Mouse (Mus musculus): ENCODE measurements around the gene Pank3. TPM values are rescaled to one million over a fixed set of nuclear protein-coding genes. Genes with fewer than 3 reads are reported as not detected.

Pank3 gene
- total RNA-seq (2012; rRNA removed), result 18.7 and 20.7 TPM in 2 replicates
- 10 to 100 TPM; 12.0 to 19.6 TPM for polyA plus RNA-seq (2012; ENCODE audit: insufficient read depth in 1 of 2, insufficient read length in 2 of 2, low read depth in 1 of 2, low replicate concordance in 2 of 2, missing spikeins in 1 of 2)

- Histone ChIP-seq H3K27ac (ENCODE audit: control insufficient read depth, low read depth, low read length) (peak within 1 kb of the TSS; percentile 81), H3K4me1 (ENCODE audit: control insufficient read depth in 1 of 2, insufficient read depth in 2 of 2, low read length in 2 of 2) (peaks cover 2 to 17% of the 10 kb centered on the region in 2 experiments)
- TF ChIP-seq NELFE (IDR thresholded peaks at IDR 0.05; ENCODE audit: low read depth, low read length) (peak; percentile 71), POLR2AphosphoS2 (IDR thresholded peaks at IDR 0.05; ENCODE audit: low read length) (peak; percentile 46; the same call in 1 of the 2 replicates), RCOR1 (IDR thresholded peaks at IDR 0.05; ENCODE audit: low read depth, low read length) (no peak), MAX (IDR thresholded peaks at IDR 0.05; ENCODE audit: low read length) (peak; percentile 86), SMC3 (IDR thresholded peaks at IDR 0.05; ENCODE audit: low read depth, low read length) (no peak), ETS1 (IDR thresholded peaks at IDR 0.05; ENCODE audit: low read depth, low read length) (no peak), ZKSCAN1 (IDR thresholded peaks at IDR 0.05; ENCODE audit: low read depth, low read length) (no peak), CHD1 (IDR thresholded peaks at IDR 0.05; ENCODE audit: low read depth, low read length) (no peak), MYC (IDR thresholded peaks at IDR 0.05; ENCODE audit: low read depth, low read length) (peak; percentile 65; the same call in 1 of the 2 replicates), SIN3A (IDR thresholded peaks at IDR 0.05; ENCODE audit: low read length) (peak; percentile 90), EP300 (IDR thresholded peaks at IDR 0.05; ENCODE audit: low read depth in 1 of 2, low read length in 2 of 2) (no peak), MYB (IDR thresholded peaks at IDR 0.05; ENCODE audit: low read depth, low read length) (no peak), CTCF (IDR thresholded peaks at IDR 0.05 in 2 of 3, conservative IDR thresholded peaks at IDR 0.05 in 1 of 3; ENCODE audit: control insufficient read depth in 1 of 3, insufficient read depth in 1 of 3, low read depth in 2 of 3, low read length in 3 of 3, poor library complexity in 1 of 3, severe bottlenecking in 1 of 3) (0 out of 6 replicates have a peak, but pooled peaks of 1 of the 3 experiments have one; percentile 3), GABPA (IDR thresholded peaks at IDR 0.05; ENCODE audit: low read depth, low read length) (no peak; the same call in 1 of the 2 replicates), TCF12 (IDR thresholded peaks at IDR 0.05; ENCODE audit: low read depth, low read length) (peak; percentile 80), BHLHE40 (IDR thresholded peaks at IDR 0.05; ENCODE audit: borderline replicate concordance, low read depth, low read length) (no peak), ZMIZ1 (IDR thresholded peaks at IDR 0.05; ENCODE audit: low read depth, low read length) (no peak; the same call in 1 of the 2 replicates), JUND (IDR thresholded peaks at IDR 0.05; ENCODE audit: low read depth, low read length) (no peak), MAFK (IDR thresholded peaks at IDR 0.05; ENCODE audit: borderline replicate concordance, low read depth, low read length) (no peak), USF2 (IDR thresholded peaks at IDR 0.05; ENCODE audit: borderline replicate concordance in 1 of 2, insufficient read depth in 1 of 2, low read depth in 1 of 2, low read length in 2 of 2) (peak; percentile 44 to 85; a peak in 3 of 4 replicates), HCFC1 (IDR thresholded peaks at IDR 0.05; ENCODE audit: low read depth, low read length) (peak; percentile 98), USF1 (IDR thresholded peaks at IDR 0.05; ENCODE audit: low read depth, low read length) (peak; percentile 97), ZNF384 (IDR thresholded peaks at IDR 0.05; ENCODE audit: low read depth, low read length) (no peak), KAT2A (conservative IDR thresholded peaks at IDR 0.05; ENCODE audit: low read depth, low read length) (peak; percentile 88), UBTF (IDR thresholded peaks at IDR 0.05; ENCODE audit: borderline replicate concordance, insufficient read depth, low read depth, low read length) (no peak), ZC3H11A (IDR thresholded peaks at IDR 0.05; ENCODE audit: low read depth, low read length) (no peak), TBP (IDR thresholded peaks at IDR 0.05; ENCODE audit: low read depth, low read length) (peak; percentile 91), CHD2 (IDR thresholded peaks at IDR 0.05; ENCODE audit: low read length) (no peak), ELF1 (IDR thresholded peaks at IDR 0.05; ENCODE audit: low read depth, low read length) (peak; percentile 92), MAZ (IDR thresholded peaks at IDR 0.05; ENCODE audit: low read depth, low read length) (peak; percentile 90; the same call in 1 of the 2 replicates), MXI1 (IDR thresholded peaks at IDR 0.05; ENCODE audit: low read depth, low read length) (peak; percentile 62), NRF1 (IDR thresholded peaks at IDR 0.05; ENCODE audit: insufficient read depth, low read depth, low read length, poor library complexity, severe bottlenecking) (peak; percentile 36; the same call in 1 of the 2 replicates), POLR2AphosphoS5 (IDR thresholded peaks at IDR 0.05; ENCODE audit: borderline replicate concordance, low read depth, low read length) (no peak), E2F4 (IDR thresholded peaks at IDR 0.05; ENCODE audit: borderline replicate concordance, low read depth, low read length) (peak; percentile 86; the same call in 1 of the 2 replicates), RAD21 (IDR thresholded peaks at IDR 0.05; ENCODE audit: low read depth, low read length) (no peak), GATA1 (IDR thresholded peaks at IDR 0.05; ENCODE audit: low read depth, low read length) (no peak)
Measured at GRCm38 (mm10) chr11:35769188-35769745, at the start of gene Pank3. Gene Pank3, plus strand, starts transcription at chr11:35769484.

More at GRCm38 (mm10) chr11:35769188-35769745, at the start of gene Pank3:
- Histone ChIP-seq H3K79me2 (ENCODE audit: control insufficient read depth, insufficient read depth, low read length, poor library complexity) (peaks cover 37% of the 10 kb centered on the region), H3K9ac (ENCODE audit: control insufficient read depth, low read depth, low read length, poor library complexity, severe bottlenecking) (peak within 1 kb of the TSS; percentile 99), H3K4me3 (ENCODE audit: control insufficient read depth in 1 of 2, insufficient read depth in 1 of 2, low read depth in 2 of 2, low read length in 2 of 2) (peak within 1 kb of the TSS; percentile 94 to 99), H3K9me3 (replicated peaks; ENCODE audit: insufficient read depth, low read length) (no peaks in the 10 kb centered on the region), H3K36me3 (ENCODE audit: control insufficient read depth in 1 of 2, insufficient read depth in 2 of 2, low read length in 2 of 2) (peaks cover 4 to 20% of the 10 kb centered on the region in 2 experiments; a peak in 3 of 4 replicates), H3K27me3 (ENCODE audit: control insufficient read depth in 1 of 2, insufficient read depth in 2 of 2, low read length in 2 of 2) (no peaks in the 10 kb centered on the region)
- DNase-seq (ENCODE audit: low read depth, low spot score), result peak; percentile 99
